Mouse (Mus musculus) erythroblast, embryonic 14.5 days (primary cell): ENCODE measurements around the gene Ptprn2.

Experiments
- GATA1 ChIP-seq: IDR thresholded peaks from 2 replicates; pipeline ENCODE4 v1.6.1; 2012; ENCODE audit warnings: low read length, inconsistent platforms, mixed read lengths
- TAL1 ChIP-seq: IDR thresholded peaks from 3 replicates; pipeline ENCODE4 v1.6.1; 2012; ENCODE audit warnings: low read length, inconsistent platforms, mixed read lengths

DNA sequence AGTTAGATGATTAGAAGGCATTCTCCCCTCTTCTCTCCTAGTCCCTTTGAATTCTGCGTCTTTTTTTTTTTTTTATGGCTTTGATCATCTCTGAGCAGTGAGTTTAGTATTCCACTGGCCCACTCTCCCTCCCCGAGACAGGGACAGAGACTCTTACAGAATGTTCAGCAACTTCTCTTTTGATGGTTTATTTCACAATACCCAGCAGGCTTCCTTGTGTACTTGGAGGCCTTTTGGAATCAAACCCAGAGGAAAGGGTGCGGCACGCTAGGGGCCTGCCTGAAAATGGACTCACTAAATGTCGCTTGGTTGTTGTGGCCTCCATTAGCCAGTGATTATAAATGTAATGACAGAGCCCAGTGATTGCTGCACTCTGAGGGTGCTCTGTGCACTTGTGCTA, 680.7 kb downstream of the Ptprn2 start:
- no peak for TF ChIP-seq GATA1
- no peak for TF ChIP-seq TAL1
